11 mouse cellular contexts compared by ENCODE assay signal in genomic region chr16:18156579-18157350, GRCm38 (mm10). TPM values are rescaled to one million over a fixed set of nuclear protein-coding genes. Genes with fewer than 3 reads are reported as not detected.
DNase-seq lines count a peak whose midpoint lies in the region; ATAC-seq and TF ChIP-seq lines count a peak whose summit lies in the region.
"Had no signal": no experiment of that assay in that cellular context is flagged by ENCODE, and none has a peak within 500 bp of the region (broad histone marks: within the 10 kb centered on the region; RNA-seq: fewer than 3 reads in every experiment).

No protein-coding gene starts in this region.

- no peak overlapping the region for H3K4me2 ChIP-seq in kidney, embryonic 14.5 days (replicated peaks; ENCODE audit: low read depth, low read length)
- H3K4me2 ChIP-seq in hindbrain, embryonic 14.5 days (replicated peaks), result no peak overlapping the region
- no peak overlapping the region for H3K4me2 ChIP-seq in midbrain, embryonic 15.5 days

- intact Hi-C loops in gastrocnemius, adult 2 months (cut with DNase I), result no loop called here
- intact Hi-C loops in left cerebral cortex, postnatal 10 days (cut with DNase I), result no loop called here

- peaks cover 20% of the 10 kb centered on the region for H3K4me1 ChIP-seq in kidney, embryonic 14.5 days (ENCODE audit: control insufficient read depth, insufficient read depth, low read length)
- peaks cover 13% of the 10 kb centered on the region for H3K4me1 ChIP-seq in cortical plate, adult 2 months (ENCODE audit: control insufficient read depth, insufficient read depth, low read length)
- peaks cover 45% of the 10 kb centered on the region for H3K4me1 ChIP-seq in hindbrain, embryonic 14.5 days (replicated peaks; ENCODE audit: control insufficient read depth, insufficient read depth, low read length)
- peaks cover 54% of the 10 kb centered on the region for H3K4me1 ChIP-seq in midbrain, embryonic 15.5 days

- H3K4me3 ChIP-seq in kidney, embryonic 14.5 days (ENCODE audit: low read length), result no peak overlapping the region
- no peak overlapping the region for H3K4me3 ChIP-seq in cortical plate, adult 2 months (ENCODE audit: insufficient read depth, low read length)
- H3K4me3 ChIP-seq in hindbrain, embryonic 14.5 days (replicated peaks; ENCODE audit: low read length), result no peak overlapping the region
- H3K4me3 ChIP-seq in midbrain, embryonic 15.5 days, result no peak overlapping the region
- H3K4me3 ChIP-seq in gastrocnemius, adult 2 months, result no peak overlapping the region

- WGBS in kidney, embryonic 14.5 days, result 32% methylated on average over 12 of the region's 12 CpGs
- WGBS in hindbrain, embryonic 14.5 days, result 47% methylated on average over 12 of the region's 12 CpGs
- 55% methylated on average over 12 of the region's 12 CpGs for WGBS in midbrain, embryonic 15.5 days

- 0 out of 2 replicates have a peak overlapping the region, but pooled peaks have one; percentile 1 for H3K9ac ChIP-seq in kidney, embryonic 14.5 days (ENCODE audit: low read depth, low read length)
- peak overlapping the region; percentile 39; the same call in 1 of the 2 replicates for H3K9ac ChIP-seq in hindbrain, embryonic 14.5 days
- H3K9ac ChIP-seq in midbrain, embryonic 15.5 days, result 0 out of 2 replicates have a peak overlapping the region, but pooled peaks have one; percentile 6

- H3K36me3 ChIP-seq in kidney, embryonic 14.5 days (ENCODE audit: control insufficient read depth, insufficient read depth, low read length), result no peaks in the 10 kb centered on the region
- H3K36me3 ChIP-seq in hindbrain, embryonic 14.5 days (replicated peaks; ENCODE audit: control insufficient read depth, insufficient read depth), result peaks cover 10% of the 10 kb centered on the region
- H3K36me3 ChIP-seq in midbrain, embryonic 15.5 days (replicated peaks), result 0 out of 2 replicates have a peak, but pooled peaks cover 1% of the 10 kb centered on the region

- no peak for TF ChIP-seq CTCF in cortical plate, adult 2 months (IDR thresholded peaks at IDR 0.05; ENCODE audit: extremely low read depth, insufficient read depth, low read length)
- TF ChIP-seq CTCF in gastrocnemius, adult 2 months (IDR thresholded peaks at IDR 0.05), result no peak

- no peak for ATAC-seq in kidney, embryonic 14.5 days (ENCODE audit: low FRiP score, low TSS enrichment)
- no peak for ATAC-seq in hindbrain, embryonic 14.5 days (ENCODE audit: low FRiP score)
- no peak for ATAC-seq in midbrain, embryonic 15.5 days (replicated peaks)

- H3K27me3 ChIP-seq in kidney, embryonic 14.5 days (ENCODE audit: control insufficient read depth, insufficient read depth, low read length), result no peaks in the 10 kb centered on the region
- H3K27me3 ChIP-seq in hindbrain, embryonic 14.5 days (ENCODE audit: control insufficient read depth, insufficient read depth, low read length), result no peaks in the 10 kb centered on the region
- H3K27me3 ChIP-seq in midbrain, embryonic 15.5 days (replicated peaks), result no peaks in the 10 kb centered on the region

- H3K9me3 ChIP-seq in kidney, embryonic 14.5 days (ENCODE audit: control insufficient read depth, low read length), result no peaks in the 10 kb centered on the region
- no peaks in the 10 kb centered on the region for H3K9me3 ChIP-seq in hindbrain, embryonic 14.5 days (ENCODE audit: control insufficient read depth, low read length)
- no peaks in the 10 kb centered on the region for H3K9me3 ChIP-seq in midbrain, embryonic 15.5 days

- peak overlapping the region; percentile 24; the same call in 1 of the 2 replicates for H3K27ac ChIP-seq in kidney, embryonic 14.5 days (ENCODE audit: low read depth, low read length)
- H3K27ac ChIP-seq in cortical plate, adult 2 months (ENCODE audit: insufficient read depth, low read length), result 0 out of 2 replicates have a peak overlapping the region, but pooled peaks have one; percentile 32
- peak overlapping the region; percentile 70 for H3K27ac ChIP-seq in hindbrain, embryonic 14.5 days
- peak overlapping the region; percentile 73 for H3K27ac ChIP-seq in midbrain, embryonic 15.5 days
- no peak overlapping the region for H3K27ac ChIP-seq in gastrocnemius, adult 2 months

- no peak for TF ChIP-seq POLR2A in cortical plate, adult 2 months (IDR thresholded peaks at IDR 0.05; ENCODE audit: extremely low read depth, insufficient read depth, low read length)

- no peak for DNase-seq in kidney, adult 11 months
- no peak for DNase-seq in hindbrain, embryonic 14.5 days (ENCODE audit: low spot score)
- no peak for DNase-seq in urinary bladder, postnatal 14 days (ENCODE audit: low spot score)
- no peak for DNase-seq in gastrocnemius, adult 2 months
- DNase-seq in left cerebral cortex, postnatal 10 days (ENCODE audit: extremely low spot score in 1 of 2, low spot score in 2 of 2), result no peak
- DNase-seq: cerebellum, postnatal 14 days; kidney, adult 9 months; lung, postnatal 14 days had no signal

RNA-seq across cellular contexts. Expression of gene Rtn4r, which starts 29.3 kb away (rescaled TPM):
- 3.6 and 4.7 TPM in 2 replicates for polyA plus RNA-seq in kidney, embryonic 14.5 days (2014; fragmentation: Nextera tagmentation; extraction: Ambion mirVana)
- 225 and 233 TPM in 2 replicates for polyA plus RNA-seq in cortical plate, adult 2 months (2012; rRNA removed)
- 22.7 and 26.2 TPM in 2 replicates for polyA plus RNA-seq in hindbrain, embryonic 14.5 days (2014; fragmentation: Nextera tagmentation; extraction: Ambion mirVana)
- polyA plus RNA-seq in midbrain, embryonic 15.5 days (2015; fragmentation: Nextera tagmentation; extraction: Ambion mirVana), result 25.0 and 27.2 TPM in 2 replicates
- not detected for total RNA-seq in gastrocnemius, adult 2 months (2021)
- 10 to 100 TPM; 73.2 to 82.6 TPM for total RNA-seq in left cerebral cortex, postnatal 10 days (2021)
